17 mouse cellular contexts compared by ENCODE assay signal in genomic region chr12:107856421-107857043, GRCm38 (mm10).
DNase-seq lines count a peak whose midpoint lies in the region; ATAC-seq and TF ChIP-seq lines count a peak whose summit lies in the region.
"Had no signal": no experiment of that assay in that cellular context is flagged by ENCODE, and none has a peak within 500 bp of the region (broad histone marks: within the 10 kb centered on the region; RNA-seq: fewer than 3 reads in every experiment).

No protein-coding gene starts in this region.

- no peak overlapping the region for H3K27ac ChIP-seq in kidney, postnatal 0 days
- no peak overlapping the region for H3K27ac ChIP-seq in kidney, embryonic 15.5 days
- H3K27ac ChIP-seq in midbrain, embryonic 11.5 days (ENCODE audit: low read depth, low read length): no peak overlapping the region
- no peak overlapping the region for H3K27ac ChIP-seq in midbrain, embryonic 15.5 days
- peak overlapping the region; percentile 58; the same call in 1 of the 2 replicates for H3K27ac ChIP-seq in embryonic facial prominence, embryonic 15.5 days (replicated peaks)
- H3K27ac ChIP-seq in hindbrain, embryonic 11.5 days (ENCODE audit: low read depth, low read length): no peak overlapping the region
- H3K27ac ChIP-seq: forebrain, embryonic 10.5 days; heart, embryonic 10.5 days; neural tube, embryonic 12.5 days had no signal

- H3K4me3 ChIP-seq in kidney, postnatal 0 days (replicated peaks; ENCODE audit: low read depth, low read length): no peak overlapping the region
- no peak overlapping the region for H3K4me3 ChIP-seq in kidney, embryonic 15.5 days (replicated peaks)
- no peak overlapping the region for H3K4me3 ChIP-seq in midbrain, embryonic 11.5 days (ENCODE audit: low read depth, low read length)
- H3K4me3 ChIP-seq in midbrain, embryonic 15.5 days: no peak overlapping the region
- no peak overlapping the region for H3K4me3 ChIP-seq in embryonic facial prominence, embryonic 15.5 days (replicated peaks)
- no peak overlapping the region for H3K4me3 ChIP-seq in hindbrain, embryonic 11.5 days (ENCODE audit: low read depth, low read length)
- H3K4me3 ChIP-seq: forebrain, embryonic 10.5 days; heart, embryonic 10.5 days; neural tube, embryonic 12.5 days had no signal

- no peak for TF ChIP-seq CTCF in kidney, postnatal 0 days (IDR thresholded peaks at IDR 0.05; ENCODE audit: low read depth)

- 60% methylated on average over 6 of the region's 6 CpGs for WGBS in kidney, postnatal 0 days
- 72% methylated on average over 6 of the region's 6 CpGs for WGBS in kidney, embryonic 15.5 days
- 82% methylated on average over 6 of the region's 6 CpGs for WGBS in midbrain, embryonic 11.5 days
- 80% methylated on average over 6 of the region's 6 CpGs for WGBS in midbrain, embryonic 15.5 days
- 62% methylated on average over 6 of the region's 6 CpGs for WGBS in embryonic facial prominence, embryonic 15.5 days
- WGBS in hindbrain, embryonic 11.5 days: 85% methylated on average over 6 of the region's 6 CpGs

- H3K36me3 ChIP-seq in kidney, postnatal 0 days (ENCODE audit: insufficient read depth, low read length): no peaks in the 10 kb centered on the region
- no peaks in the 10 kb centered on the region for H3K36me3 ChIP-seq in kidney, embryonic 15.5 days
- H3K36me3 ChIP-seq in midbrain, embryonic 11.5 days (ENCODE audit: control insufficient read depth, insufficient read depth, low read length): no peaks in the 10 kb centered on the region
- H3K36me3 ChIP-seq in midbrain, embryonic 15.5 days (replicated peaks): no peaks in the 10 kb centered on the region
- no peaks in the 10 kb centered on the region for H3K36me3 ChIP-seq in embryonic facial prominence, embryonic 15.5 days
- no peaks in the 10 kb centered on the region for H3K36me3 ChIP-seq in hindbrain, embryonic 11.5 days (ENCODE audit: control insufficient read depth, insufficient read depth, low read length)
- H3K36me3 ChIP-seq: forebrain, embryonic 10.5 days; heart, embryonic 10.5 days; neural tube, embryonic 12.5 days had no signal

- ATAC-seq in kidney, postnatal 0 days (replicated peaks; ENCODE audit: low FRiP score, low read depth): peak; percentile 35; the same call in 1 of the 2 replicates
- no peak for ATAC-seq in kidney, embryonic 15.5 days (replicated peaks; ENCODE audit: low FRiP score)
- no peak for ATAC-seq in midbrain, embryonic 11.5 days (ENCODE audit: low FRiP score)
- no peak for ATAC-seq in midbrain, embryonic 15.5 days (replicated peaks)
- ATAC-seq in embryonic facial prominence, embryonic 15.5 days (ENCODE audit: insufficient number of reproducible peaks, low FRiP score, low TSS enrichment, low read depth): peak; percentile 37; the same call in 1 of the 2 replicates
- no peak for ATAC-seq in hindbrain, embryonic 11.5 days (ENCODE audit: low FRiP score)
- ATAC-seq: hindbrain, embryonic 16.5 days had no signal

- no peak overlapping the region for H3K9ac ChIP-seq in kidney, postnatal 0 days (ENCODE audit: low read depth, low read length)
- no peak overlapping the region for H3K9ac ChIP-seq in kidney, embryonic 15.5 days
- no peak overlapping the region for H3K9ac ChIP-seq in midbrain, embryonic 11.5 days (ENCODE audit: low read length)
- H3K9ac ChIP-seq in midbrain, embryonic 15.5 days: no peak overlapping the region
- H3K9ac ChIP-seq in embryonic facial prominence, embryonic 15.5 days: no peak overlapping the region
- H3K9ac ChIP-seq in hindbrain, embryonic 11.5 days (ENCODE audit: low read depth, low read length): no peak overlapping the region
- H3K9ac ChIP-seq: neural tube, embryonic 12.5 days had no signal

- no peaks in the 10 kb centered on the region for H3K27me3 ChIP-seq in kidney, postnatal 0 days (ENCODE audit: insufficient read depth, low read length)
- H3K27me3 ChIP-seq in kidney, embryonic 15.5 days: peaks cover 4% of the 10 kb centered on the region; the same call in 1 of the 2 replicates
- H3K27me3 ChIP-seq in midbrain, embryonic 11.5 days (ENCODE audit: control insufficient read depth, insufficient read depth, low read length): no peaks in the 10 kb centered on the region
- H3K27me3 ChIP-seq in midbrain, embryonic 15.5 days (replicated peaks): no peaks in the 10 kb centered on the region
- H3K27me3 ChIP-seq in embryonic facial prominence, embryonic 15.5 days: no peaks in the 10 kb centered on the region
- no peaks in the 10 kb centered on the region for H3K27me3 ChIP-seq in hindbrain, embryonic 11.5 days (ENCODE audit: control insufficient read depth, insufficient read depth, low read length)
- H3K27me3 ChIP-seq: neural tube, embryonic 12.5 days had no signal

- H3K9me3 ChIP-seq in kidney, postnatal 0 days (replicated peaks; ENCODE audit: low read length): no peaks in the 10 kb centered on the region
- H3K9me3 ChIP-seq in kidney, embryonic 15.5 days (replicated peaks): no peaks in the 10 kb centered on the region
- H3K9me3 ChIP-seq in midbrain, embryonic 11.5 days (ENCODE audit: control insufficient read depth, low read length): no peaks in the 10 kb centered on the region
- H3K9me3 ChIP-seq in midbrain, embryonic 15.5 days: no peaks in the 10 kb centered on the region
- no peaks in the 10 kb centered on the region for H3K9me3 ChIP-seq in embryonic facial prominence, embryonic 15.5 days (replicated peaks)
- H3K9me3 ChIP-seq in hindbrain, embryonic 11.5 days (ENCODE audit: control insufficient read depth, low read length): no peaks in the 10 kb centered on the region
- H3K9me3 ChIP-seq: forebrain, embryonic 10.5 days; heart, embryonic 10.5 days; neural tube, embryonic 12.5 days had no signal

- no peaks in the 10 kb centered on the region for H3K4me1 ChIP-seq in kidney, postnatal 0 days (replicated peaks; ENCODE audit: insufficient read depth, low read length)
- H3K4me1 ChIP-seq in kidney, embryonic 15.5 days: peaks cover 7% of the 10 kb centered on the region; the same call in 1 of the 2 replicates
- peaks cover 9% of the 10 kb centered on the region for H3K4me1 ChIP-seq in midbrain, embryonic 11.5 days (ENCODE audit: control insufficient read depth, insufficient read depth, low read length)
- peaks cover 10% of the 10 kb centered on the region for H3K4me1 ChIP-seq in midbrain, embryonic 15.5 days
- peaks cover 17% of the 10 kb centered on the region for H3K4me1 ChIP-seq in embryonic facial prominence, embryonic 15.5 days
- H3K4me1 ChIP-seq in hindbrain, embryonic 11.5 days (replicated peaks; ENCODE audit: control insufficient read depth, insufficient read depth, low read length): no peaks in the 10 kb centered on the region

- no peak overlapping the region for H3K4me2 ChIP-seq in kidney, postnatal 0 days (ENCODE audit: low read length)
- H3K4me2 ChIP-seq in kidney, embryonic 15.5 days: no peak overlapping the region
- no peak overlapping the region for H3K4me2 ChIP-seq in midbrain, embryonic 11.5 days
- H3K4me2 ChIP-seq in midbrain, embryonic 15.5 days: no peak overlapping the region
- H3K4me2 ChIP-seq in embryonic facial prominence, embryonic 15.5 days (replicated peaks): no peak overlapping the region
- no peak overlapping the region for H3K4me2 ChIP-seq in hindbrain, embryonic 11.5 days (replicated peaks; ENCODE audit: low read depth, low read length)
- H3K4me2 ChIP-seq: liver, embryonic 11.5 days; neural tube, embryonic 12.5 days had no signal

- no peak for DNase-seq in kidney, postnatal 0 days (ENCODE audit: low spot score)
- DNase-seq in midbrain, embryonic 11.5 days (ENCODE audit: low spot score, missing footprints): peak; percentile 33
- no peak for DNase-seq in left cerebral cortex, adult 18-20 months (ENCODE audit: low spot score in 2 of 2)
- DNase-seq in hindbrain, embryonic 11.5 days (ENCODE audit: low spot score): no peak
- DNase-seq: cerebellum, adult 9-10 months; gastrocnemius, postnatal 14 days; lung, adult 2 months; spleen, adult 18-20 months; thymus, postnatal 25 days had no signal

Comparison
In these comparisons a context has a peak if more than half of its experiments do, and no peak if none do; other contexts are left out.
1. ATAC-seq: peak in kidney, postnatal 0 days (single experiment) and embryonic facial prominence, embryonic 15.5 days (single experiment); none in kidney, embryonic 15.5 days (single experiment), midbrain, embryonic 11.5 days (single experiment), midbrain, embryonic 15.5 days (single experiment) and hindbrain, embryonic 11.5 days (single experiment).